Mouse (Mus musculus) hindbrain, embryonic 10.5 days (tissue): ENCODE data around the gene Atad3a. TPM values are rescaled to one million over a fixed set of nuclear protein-coding genes. Genes with fewer than 3 reads are reported as not detected.
A peak's percentile ranks its signal among the peaks of the same experiment; 100 is the strongest.
"Not testable (repeated sequence)": the region's sequence is repeated elsewhere in the genome, so short reads cannot be mapped to it uniquely, and the experiment has no call there.

ENCODE experiments used
- DNase-seq: peaks from one replicate; pipeline ENCODE4 v3.0.0-alpha.2; 2017; ENCODE audit warnings: low spot score
- H3K27ac ChIP-seq: fragments of 300-500 bp; sonication (generic); 2 replicates; pipeline ENCODE4 v1.5.1; 2016; ENCODE audit warnings: mild to moderate bottlenecking, moderate library complexity
- H3K27me3 ChIP-seq: fragments of 300-500 bp; sonication (generic); 2 replicates; pipeline ENCODE4 v1.6.1; 2016; ENCODE audit warnings: mild to moderate bottlenecking; ENCODE audit not compliant: poor library complexity, insufficient read depth, severe bottlenecking
- H3K36me3 ChIP-seq: fragments of 300-500 bp; sonication (generic); 2 replicates; pipeline ENCODE4 v1.6.1; 2016; ENCODE audit warnings: mild to moderate bottlenecking, moderate library complexity
- H3K4me1 ChIP-seq: fragments of 300-500 bp; sonication (generic); replicated peaks from 2 replicates; pipeline ENCODE4 v1.6.1; 2016; ENCODE audit warnings: mild to moderate bottlenecking
- H3K4me3 ChIP-seq: fragments of 300-500 bp; sonication (generic); 2 replicates; pipeline ENCODE4 v1.5.1; 2016; ENCODE audit warnings: mild to moderate bottlenecking, moderate library complexity
- H3K9me3 ChIP-seq: fragments of 300-500 bp; sonication (generic); 2 replicates; pipeline ENCODE4 v1.6.1; 2016; ENCODE audit warnings: mild to moderate bottlenecking, moderate library complexity
- WGBS: fragments of 180-500 bp; shearing (Covaris S2); methylation state at CpG from one replicate; pipeline ENCODE4 v1.1.7; 2016; 5-methylcytosine and 5-hydroxymethylcytosine counted together
- polyA plus RNA-seq: library from polyadenylated mRNA; unstranded; fragments of >200 nt; fragmentation: Nextera tagmentation; extraction: Ambion mirVana; gene quantifications from 2 replicates; pipeline ENCODE4 v1.2.1, GENCODE M21; 2016

Gene Atad3a
- polyA plus RNA-seq, 1 experiment from 2014 or later, result 110 TPM

- Histone ChIP-seq H3K4me1 (peaks cover 7% of the 10 kb centered on the region; the same call in 1 of the 2 replicates), H3K36me3 (peaks cover 93% of the 10 kb centered on the region), H3K27me3 (no peaks in the 10 kb centered on the region), H3K9me3 (no peaks in the 10 kb centered on the region), H3K4me3 (no peak overlapping the region), H3K27ac (no peak overlapping the region)
- DNase-seq, result no peak
- 94% methylated on average over 5 of the region's 5 CpGs for WGBS
These were observed 18.2 kb downstream of the Atad3a start for GRCm38 (mm10) chr4:155742684-155743083.

GRCm38 (mm10) chr4:155740681-155741080 is 20.2 kb downstream of the Atad3a start:
- H3K27ac ChIP-seq, DNase-seq, H3K4me3 ChIP-seq, H3K27me3 ChIP-seq, H3K9me3 ChIP-seq: not testable (repeated sequence)
- peaks cover 17% of the 10 kb centered on the region for H3K4me1 ChIP-seq
- 91% methylated on average over 10 of the region's 10 CpGs for WGBS
- H3K36me3 ChIP-seq, result peaks cover 73% of the 10 kb centered on the region

- 85% methylated on average over 37 of the region's 37 CpGs for WGBS
- no peak overlapping the region for H3K4me3 ChIP-seq
- peaks cover 23% of the 10 kb centered on the region for H3K4me1 ChIP-seq
- H3K27me3 ChIP-seq, result no peaks in the 10 kb centered on the region
- H3K36me3 ChIP-seq, result peaks cover 66% of the 10 kb centered on the region
- no peak overlapping the region for H3K27ac ChIP-seq
- no peak for DNase-seq
- no peaks in the 10 kb centered on the region for H3K9me3 ChIP-seq
These were observed 20.9 kb downstream of the Atad3a start for GRCm38 (mm10) chr4:155739741-155740636.

- DNase-seq, result no peak
- Histone ChIP-seq H3K36me3 (peaks cover 57% of the 10 kb centered on the region), H3K4me3 (no peak overlapping the region), H3K27ac (no peak overlapping the region), H3K27me3 (no peaks in the 10 kb centered on the region), H3K4me1 (peaks cover 27% of the 10 kb centered on the region), H3K9me3 (no peaks in the 10 kb centered on the region)
- 80% methylated on average over 6 of the region's 6 CpGs for WGBS
These were observed 21.7 kb downstream of the Atad3a start for GRCm38 (mm10) chr4:155739152-155739551.

- Histone ChIP-seq H3K9me3 (no peaks in the 10 kb centered on the region), H3K4me1 (peaks cover 35% of the 10 kb centered on the region), H3K27me3 (no peaks in the 10 kb centered on the region), H3K27ac (no peak overlapping the region), H3K4me3 (no peak overlapping the region), H3K36me3 (peaks cover 50% of the 10 kb centered on the region)
- 67% methylated on average over 8 of the region's 8 CpGs for WGBS
- DNase-seq, result no peak
These were observed 22.6 kb downstream of the Atad3a start for GRCm38 (mm10) chr4:155738262-155738661.

- peak overlapping the region; percentile 85; the same call in 1 of the 2 replicates for H3K4me3 ChIP-seq
These were observed 24.5 kb downstream of the Atad3a start for GRCm38 (mm10) chr4:155736421-155736820.

GRCm38 (mm10) chr4:155735788-155736187 is 25.1 kb downstream of the Atad3a start:
- Histone ChIP-seq H3K27ac (peak overlapping the region; percentile 94), H3K36me3 (peaks cover 49% of the 10 kb centered on the region), H3K4me1 (peaks cover 36% of the 10 kb centered on the region), H3K9me3 (no peaks in the 10 kb centered on the region), H3K4me3 (peak overlapping the region; percentile 85), H3K27me3 (no peaks in the 10 kb centered on the region)
- 71% methylated on average over 5 of the region's 5 CpGs for WGBS
- no peak for DNase-seq

More at GRCm38 (mm10) chr4:155736421-155736820, 24.5 kb downstream of the Atad3a start:
- peaks cover 49% of the 10 kb centered on the region for H3K36me3 ChIP-seq
- no peaks in the 10 kb centered on the region for H3K9me3 ChIP-seq
- no peak overlapping the region for H3K27ac ChIP-seq
- DNase-seq, result no peak
- H3K27me3 ChIP-seq, result no peaks in the 10 kb centered on the region
- 93% methylated on average over 5 of the region's 5 CpGs for WGBS
- H3K4me1 ChIP-seq, result peaks cover 36% of the 10 kb centered on the region

- Histone ChIP-seq H3K4me3 (peak overlapping the region; percentile 85), H3K4me1 (peaks cover 36% of the 10 kb centered on the region), H3K27me3 (no peaks in the 10 kb centered on the region), H3K36me3 (peaks cover 47% of the 10 kb centered on the region), H3K9me3 (no peaks in the 10 kb centered on the region), H3K27ac (peak overlapping the region; percentile 94)
- under 1% methylated on average over 76 of the region's 79 CpGs for WGBS
- DNase-seq, result peak; percentile 55
These were observed 25.8 kb downstream of the Atad3a start for GRCm38 (mm10) chr4:155734951-155735702.

GRCm38 (mm10) chr4:155734350-155734941 is 26.4 kb downstream of the Atad3a start, which contains the start of gene Tmem240:
Gene Tmem240, plus strand, starts transcription at chr4:155734800.
- Histone ChIP-seq H3K27me3 (no peaks in the 10 kb centered on the region), H3K36me3 (peaks cover 40% of the 10 kb centered on the region), H3K9me3 (no peaks in the 10 kb centered on the region), H3K4me1 (peaks cover 36% of the 10 kb centered on the region), H3K27ac (peak within 1 kb of the TSS; percentile 94), H3K4me3 (peak within 1 kb of the TSS; percentile 85)
- peak; percentile 91 for DNase-seq
- WGBS, result under 1% methylated on average over 35 of the region's 35 CpGs

- Histone ChIP-seq H3K27ac (no peak overlapping the region), H3K4me1 (peaks cover 33% of the 10 kb centered on the region), H3K9me3 (no peaks in the 10 kb centered on the region), H3K36me3 (peaks cover 34% of the 10 kb centered on the region), H3K4me3 (no peak overlapping the region), H3K27me3 (no peaks in the 10 kb centered on the region)
- DNase-seq, result no peak
- 91% methylated on average over 10 of the region's 10 CpGs for WGBS
These were observed 27.6 kb downstream of the Atad3a start for GRCm38 (mm10) chr4:155733267-155733666.

GRCm38 (mm10) chr4:155727993-155728392 is 32.9 kb downstream of the Atad3a start:
- WGBS, result 80% methylated on average over 2 of the region's 2 CpGs
- Histone ChIP-seq H3K27me3 (no peaks in the 10 kb centered on the region), H3K36me3 (peaks cover 57% of the 10 kb centered on the region), H3K9me3 (no peaks in the 10 kb centered on the region), H3K4me1 (no peaks in the 10 kb centered on the region; the same call in 1 of the 2 replicates), H3K4me3 (no peak overlapping the region), H3K27ac (0 out of 2 replicates have a peak overlapping the region, but pooled peaks have one; percentile 18)
- no peak for DNase-seq

GRCm38 (mm10) chr4:155721668-155722083 is 39.2 kb downstream of the Atad3a start:
- peak; percentile 29 for DNase-seq
- WGBS, result 74% methylated on average over 4 of the region's 4 CpGs
- H3K36me3 ChIP-seq, result peaks cover 38% of the 10 kb centered on the region
- H3K9me3 ChIP-seq, result no peaks in the 10 kb centered on the region
- H3K27ac ChIP-seq, result no peak overlapping the region
- no peaks in the 10 kb centered on the region for H3K4me1 ChIP-seq
- no peaks in the 10 kb centered on the region for H3K27me3 ChIP-seq
- H3K4me3 ChIP-seq, result no peak overlapping the region
